Mouse (Mus musculus): ENCODE data around the gene Ivd.

Gene Ivd

GRCm38 (mm10) chr2:118882840-118883679, 21.3 kb downstream of the Ivd start:
- DNase-seq = peak; percentile 81 to 93

GRCm38 (mm10) chr2:118887440-118887839, 25.7 kb downstream of the Ivd start:
- DNase-seq = no peak

GRCm38 (mm10) chr2:118887845-118888548, 26.2 kb downstream of the Ivd start:
- DNase-seq = no peak

- no peak for DNase-seq
Observed at GRCm38 (mm10) chr2:118891173-118891572, 29.4 kb downstream of the Ivd start.

- peak; percentile 51 to 59 for DNase-seq
Observed at GRCm38 (mm10) chr2:118895990-118896913, 34.5 kb downstream of the Ivd start.

- peak in 1 of 2 experiments; percentile 39 for DNase-seq
Observed at GRCm38 (mm10) chr2:118896914-118897291, 35.1 kb downstream of the Ivd start.

GRCm38 (mm10) chr2:118897392-118897791, 35.6 kb downstream of the Ivd start:
- no peak for DNase-seq

GRCm38 (mm10) chr2:118897808-118898207, 36.1 kb downstream of the Ivd start:
- DNase-seq = no peak

- DNase-seq = no peak
Observed at GRCm38 (mm10) chr2:118898771-118899170, 37.0 kb downstream of the Ivd start.

GRCm38 (mm10) chr2:118899306-118899705, 37.6 kb downstream of the Ivd start:
- no peak for DNase-seq

GRCm38 (mm10) chr2:118899981-118900825, 38.4 kb downstream of the Ivd start, which contains the start of gene Bahd1:
Gene Bahd1, plus strand, starts transcription at chr2:118900377.
- peak; percentile 44 to 46 for DNase-seq

GRCm38 (mm10) chr2:118900826-118901140, 39.0 kb downstream of the Ivd start:
- peak in 1 of 2 experiments; percentile 50 for DNase-seq

- peak; percentile 98 to 99 for DNase-seq
Observed at GRCm38 (mm10) chr2:118901175-118902031, 39.6 kb downstream of the Ivd start.

- DNase-seq = peak; percentile 50 to 64
Observed at GRCm38 (mm10) chr2:118902051-118903025, 40.6 kb downstream of the Ivd start.

GRCm38 (mm10) chr2:118903333-118903741, 41.6 kb downstream of the Ivd start:
- DNase-seq = peak; percentile 60 to 63

- no peak for DNase-seq
Observed at GRCm38 (mm10) chr2:118905433-118906117, 43.8 kb downstream of the Ivd start.

GRCm38 (mm10) chr2:118906118-118906492, 44.4 kb downstream of the Ivd start:
- no peak for DNase-seq

- DNase-seq = no peak
Observed at GRCm38 (mm10) chr2:118907781-118908180, 46.0 kb downstream of the Ivd start.

GRCm38 (mm10) chr2:118909151-118909550, 47.4 kb downstream of the Ivd start:
- no peak for DNase-seq
